Mouse (Mus musculus) neural tube, embryonic 14.5 days (tissue): ENCODE measurements around the gene Fubp1. TPM values are rescaled to one million over a fixed set of nuclear protein-coding genes. Genes with fewer than 3 reads are reported as not detected.

Experiments used
- ATAC-seq: fragments of 200-750 bp; cut with Nextera tagmentation; 2 replicates; pipeline ENCODE4 v1.8.0; 2017; ENCODE audit warnings: low read depth, mild to moderate bottlenecking, moderate TSS enrichment, moderate library complexity
- H3K27ac ChIP-seq: fragments of 300-500 bp; sonication (generic); 2 replicates; pipeline ENCODE4 v1.5.1; 2014; ENCODE audit warnings: low read depth, mild to moderate bottlenecking, control low read depth, low read length, moderate library complexity, mixed read lengths
- H3K27me3 ChIP-seq: fragments of 300-500 bp; sonication (generic); 2 replicates; pipeline ENCODE4 v1.6.1; 2014; ENCODE audit warnings: low read length; ENCODE audit not compliant: control insufficient read depth, insufficient read depth
- H3K36me3 ChIP-seq: fragments of 300-500 bp; sonication (generic); 2 replicates; pipeline ENCODE4 v1.6.1; 2014; ENCODE audit warnings: low read length, mixed read lengths; ENCODE audit not compliant: control insufficient read depth, insufficient read depth
- H3K4me1 ChIP-seq: fragments of 300-500 bp; sonication (generic); 2 replicates; pipeline ENCODE4 v1.6.1; 2014; ENCODE audit warnings: low read length; ENCODE audit not compliant: control insufficient read depth, insufficient read depth
- H3K4me2 ChIP-seq: fragments of 300-500 bp; sonication (generic); 2 replicates; pipeline ENCODE4 v1.6.1; 2014; ENCODE audit warnings: mild to moderate bottlenecking, low read depth, low read length, control low read depth
- H3K4me3 ChIP-seq: fragments of 300-500 bp; sonication (generic); 2 replicates; pipeline ENCODE4 v1.5.1; 2014; ENCODE audit warnings: low read depth, low read length, control low read depth, mixed read lengths
- H3K9ac ChIP-seq: fragments of 300-500 bp; sonication (generic); replicated peaks from 2 replicates; pipeline ENCODE4 v1.6.1; 2014; ENCODE audit warnings: low read depth, mild to moderate bottlenecking, control low read depth, low read length, mixed read lengths
- H3K9me3 ChIP-seq: fragments of 300-500 bp; sonication (generic); 2 replicates; pipeline ENCODE4 v1.6.1; 2016; ENCODE audit warnings: low read length; ENCODE audit not compliant: control insufficient read depth
- WGBS: fragments of 180-500 bp; shearing (Covaris S2); extraction: QIAGEN DNeasy Blood & Tissue Kit; methylation state at CpG from one replicate; pipeline ENCODE4 v1.1.7; 2014; 5-methylcytosine and 5-hydroxymethylcytosine counted together
- polyA plus RNA-seq: library from polyadenylated mRNA; unstranded; fragments of >200 nt; fragmentation: Nextera tagmentation; extraction: Ambion mirVana; gene quantifications from 2 replicates; pipeline ENCODE4 v1.2.1, GENCODE M21; 2014

Gene Fubp1
- polyA plus RNA-seq, 1 experiment from 2014 or later: 223 TPM

DNA sequence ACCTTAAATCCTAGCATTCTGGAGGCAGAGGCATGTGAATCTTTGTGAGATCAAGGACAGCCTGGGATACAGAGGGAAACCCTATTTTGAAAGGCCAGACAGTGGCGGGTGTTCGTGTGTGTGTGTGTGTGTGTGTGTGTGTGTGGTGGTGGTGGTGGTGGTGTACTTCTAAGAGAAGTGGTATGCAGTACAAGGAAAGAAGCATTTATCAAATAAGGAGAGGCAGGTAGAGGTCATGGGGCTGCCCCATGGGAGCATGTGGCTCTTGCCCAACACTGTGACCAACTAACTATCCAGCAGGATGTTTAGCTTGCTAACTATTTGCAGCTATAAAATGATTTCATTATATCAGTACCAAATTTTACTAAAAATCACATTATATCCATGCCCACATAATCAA, 8.6 kb upstream of the Fubp1 start:
- no peak overlapping the region for H3K9ac ChIP-seq
- H3K27me3 ChIP-seq: no peaks in the 10 kb centered on the region
- H3K4me1 ChIP-seq: no peaks in the 10 kb centered on the region
- no peaks in the 10 kb centered on the region for H3K9me3 ChIP-seq
- 94% methylated on average over 2 of the region's 2 CpGs for WGBS
- H3K36me3 ChIP-seq: no peaks in the 10 kb centered on the region
- H3K4me3 ChIP-seq: no peak overlapping the region
- ATAC-seq: no peak
- no peak overlapping the region for H3K4me2 ChIP-seq
- no peak overlapping the region for H3K27ac ChIP-seq

DNA sequence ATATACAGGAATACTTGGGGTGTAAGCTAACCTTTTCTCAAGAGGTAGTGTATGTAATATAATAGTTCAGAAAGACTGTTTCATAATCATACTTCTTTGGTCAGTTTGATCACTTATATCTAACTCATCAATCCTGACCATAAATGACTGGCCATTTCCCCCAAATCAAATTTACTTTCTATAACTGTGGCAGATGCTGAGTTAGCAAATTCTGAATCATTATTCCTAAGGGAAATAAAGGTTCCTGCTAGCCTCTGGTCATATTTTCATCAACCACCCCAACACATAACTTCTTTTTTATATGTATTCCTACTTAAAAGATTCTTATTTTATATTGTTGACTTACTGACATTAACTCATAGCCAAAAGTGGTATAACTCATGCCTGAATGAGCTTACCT, 7.3 kb upstream of the Fubp1 start:
- no peak overlapping the region for H3K9ac ChIP-seq
- no peak overlapping the region for H3K4me3 ChIP-seq
- ATAC-seq: no peak
- H3K4me1 ChIP-seq: no peaks in the 10 kb centered on the region
- H3K36me3 ChIP-seq: no peaks in the 10 kb centered on the region
- H3K9me3 ChIP-seq: no peaks in the 10 kb centered on the region
- H3K4me2 ChIP-seq: no peak overlapping the region
- H3K27me3 ChIP-seq: no peaks in the 10 kb centered on the region
- no peak overlapping the region for H3K27ac ChIP-seq

DNA sequence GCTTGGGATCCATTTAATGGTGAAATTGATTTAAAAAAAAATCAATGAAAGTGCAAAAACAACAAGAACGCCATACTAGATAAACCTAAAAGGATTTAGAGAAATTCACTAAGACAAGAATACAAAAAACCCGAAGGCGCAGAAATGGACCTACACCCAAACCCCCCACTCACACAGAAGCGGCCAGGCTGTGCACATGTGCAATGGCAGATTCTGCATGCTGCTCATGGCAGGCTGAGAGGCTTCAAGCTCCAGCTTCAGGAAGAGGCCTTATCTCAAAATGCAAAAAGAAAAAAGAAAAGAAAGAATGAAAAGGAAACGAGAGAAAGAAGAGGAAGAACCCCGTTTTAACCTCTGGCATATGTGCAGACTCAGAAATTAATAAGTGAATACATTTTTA, 6.8 kb upstream of the Fubp1 start:
- Histone ChIP-seq H3K27me3 (no peaks in the 10 kb centered on the region), H3K4me2 (no peak overlapping the region), H3K27ac (no peak overlapping the region), H3K4me1 (no peaks in the 10 kb centered on the region; the same call in 1 of the 2 replicates), H3K36me3 (no peaks in the 10 kb centered on the region), H3K4me3 (no peak overlapping the region), H3K9me3 (no peaks in the 10 kb centered on the region), H3K9ac (no peak overlapping the region)
- WGBS: 90% methylated on average over 6 of the region's 6 CpGs
- no peak for ATAC-seq

DNA sequence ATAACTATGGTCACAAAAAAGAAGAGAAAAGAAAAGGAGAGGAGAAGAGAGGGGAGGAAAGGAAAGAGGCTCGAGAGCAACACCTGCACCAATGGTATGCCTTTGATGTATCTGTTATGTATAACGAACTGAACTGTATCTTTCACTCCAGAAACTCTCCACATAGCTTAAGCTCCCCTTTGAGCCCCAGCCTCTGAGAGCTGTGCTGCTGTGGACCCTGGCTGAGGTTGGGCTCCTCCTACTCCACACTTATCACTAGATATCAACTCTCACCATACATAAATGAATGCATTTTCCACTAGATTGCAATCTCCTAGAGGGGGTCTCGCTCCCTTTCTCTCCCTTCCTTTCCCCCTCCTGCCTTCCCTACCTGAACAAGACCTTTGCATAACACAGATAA, 6.2 kb upstream of the Fubp1 start:
- Histone ChIP-seq H3K4me1 (peaks cover 1% of the 10 kb centered on the region; the same call in 1 of the 2 replicates), H3K9me3 (no peaks in the 10 kb centered on the region), H3K4me2 (no peak overlapping the region), H3K36me3 (no peaks in the 10 kb centered on the region), H3K9ac (no peak overlapping the region), H3K4me3 (no peak overlapping the region), H3K27me3 (no peaks in the 10 kb centered on the region), H3K27ac (no peak overlapping the region)
- 77% methylated on average over 3 of the region's 3 CpGs for WGBS
- ATAC-seq: no peak

DNA sequence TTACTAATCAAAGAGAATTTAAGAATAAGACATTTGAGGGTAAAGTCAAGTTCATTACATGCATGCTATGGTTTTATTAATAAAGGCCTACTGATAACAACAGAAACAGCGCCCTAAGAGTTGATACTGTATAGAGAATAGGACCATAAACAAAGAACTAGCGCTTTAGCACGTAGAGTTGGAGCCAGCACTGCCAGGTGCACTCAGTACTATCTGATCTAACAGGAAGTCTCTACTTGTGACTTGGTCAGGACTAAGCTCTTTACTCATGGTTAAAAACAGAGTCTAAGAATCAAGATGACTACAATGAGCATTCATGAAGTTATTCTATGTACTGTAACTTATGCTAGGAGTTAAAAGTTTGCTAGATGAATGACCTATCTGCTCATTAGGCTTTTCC, 5.6 kb upstream of the Fubp1 start:
- Histone ChIP-seq H3K4me1 (peaks cover 4% of the 10 kb centered on the region; the same call in 1 of the 2 replicates), H3K36me3 (no peaks in the 10 kb centered on the region), H3K4me3 (no peak overlapping the region), H3K27me3 (no peaks in the 10 kb centered on the region), H3K4me2 (no peak overlapping the region), H3K27ac (no peak overlapping the region), H3K9ac (no peak overlapping the region), H3K9me3 (no peaks in the 10 kb centered on the region)
- 78% methylated on average over 3 of the region's 3 CpGs for WGBS
- no peak for ATAC-seq

DNA sequence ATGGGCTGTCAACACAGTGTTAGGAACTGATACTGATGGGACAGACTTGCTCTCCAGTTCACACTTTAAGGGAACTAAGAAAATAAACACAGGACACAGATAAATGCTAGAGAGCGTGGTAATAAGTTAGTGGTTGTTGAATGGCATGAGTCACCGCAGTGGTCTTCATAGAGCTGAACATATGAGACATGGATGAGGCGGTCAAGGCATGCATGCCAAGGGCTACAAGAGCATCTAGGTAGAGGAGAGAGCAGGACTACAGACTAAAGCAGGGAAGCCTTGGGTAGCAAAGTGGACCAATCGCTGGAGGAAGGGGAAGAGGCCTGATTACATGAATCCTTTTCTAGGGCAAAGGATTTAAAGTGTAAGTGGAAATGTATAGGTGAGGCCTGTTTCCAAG, 3.1 kb upstream of the Fubp1 start:
- no peaks in the 10 kb centered on the region for H3K27me3 ChIP-seq
- no peak for ATAC-seq
- H3K27ac ChIP-seq: no peak overlapping the region
- WGBS: 99% methylated on average over 4 of the region's 4 CpGs
- H3K36me3 ChIP-seq: no peaks in the 10 kb centered on the region
- H3K4me2 ChIP-seq: no peak overlapping the region
- peaks cover 10% of the 10 kb centered on the region for H3K4me1 ChIP-seq
- no peaks in the 10 kb centered on the region for H3K9me3 ChIP-seq
- H3K9ac ChIP-seq: no peak overlapping the region
- H3K4me3 ChIP-seq: no peak overlapping the region

DNA sequence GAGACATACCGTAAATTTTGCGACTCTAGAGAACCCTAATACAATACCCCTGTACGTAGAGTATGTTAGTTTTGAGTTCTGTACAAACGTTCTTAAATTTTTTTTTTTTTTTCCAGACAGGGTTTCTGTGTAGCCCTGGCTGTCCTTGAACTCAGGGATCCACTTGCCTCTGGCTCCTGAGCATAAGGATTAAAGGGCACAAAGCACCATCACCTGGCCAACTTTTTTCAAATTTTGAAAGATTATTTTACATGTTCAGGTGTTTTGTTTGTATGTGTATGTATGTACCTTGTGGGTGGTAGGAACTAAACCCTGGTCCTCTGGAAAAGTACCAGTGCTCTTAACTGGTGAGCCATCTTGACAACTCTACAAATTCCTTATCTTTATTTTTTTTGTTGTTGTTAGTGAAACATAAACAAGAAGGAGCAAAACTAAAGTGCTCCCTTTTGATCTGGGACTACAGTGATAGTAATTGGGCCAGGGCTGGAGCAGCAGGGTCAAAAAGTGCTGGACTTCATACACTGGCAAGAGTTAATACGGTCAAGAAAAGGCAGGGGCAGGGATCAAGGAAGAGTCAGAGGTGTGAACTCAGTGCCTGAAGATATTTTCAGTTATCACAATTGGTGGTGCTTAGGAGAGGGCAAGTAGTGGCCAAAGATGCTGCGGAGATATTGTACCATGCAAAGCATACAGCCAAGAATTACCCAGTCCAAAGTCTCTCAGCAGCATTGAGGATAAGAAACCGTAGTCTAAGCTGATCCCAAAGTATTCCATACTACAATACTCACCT, 1.9 kb upstream of the Fubp1 start:
- Histone ChIP-seq H3K27ac (no peak overlapping the region), H3K27me3 (no peaks in the 10 kb centered on the region), H3K4me1 (peaks cover 21% of the 10 kb centered on the region), H3K9ac (no peak overlapping the region), H3K4me3 (no peak overlapping the region), H3K9me3 (no peaks in the 10 kb centered on the region), H3K4me2 (peak overlapping the region; percentile 91; the same call in 1 of the 2 replicates), H3K36me3 (no peaks in the 10 kb centered on the region)
- 94% methylated on average over 7 of the region's 7 CpGs for WGBS
- no peak for ATAC-seq

DNA sequence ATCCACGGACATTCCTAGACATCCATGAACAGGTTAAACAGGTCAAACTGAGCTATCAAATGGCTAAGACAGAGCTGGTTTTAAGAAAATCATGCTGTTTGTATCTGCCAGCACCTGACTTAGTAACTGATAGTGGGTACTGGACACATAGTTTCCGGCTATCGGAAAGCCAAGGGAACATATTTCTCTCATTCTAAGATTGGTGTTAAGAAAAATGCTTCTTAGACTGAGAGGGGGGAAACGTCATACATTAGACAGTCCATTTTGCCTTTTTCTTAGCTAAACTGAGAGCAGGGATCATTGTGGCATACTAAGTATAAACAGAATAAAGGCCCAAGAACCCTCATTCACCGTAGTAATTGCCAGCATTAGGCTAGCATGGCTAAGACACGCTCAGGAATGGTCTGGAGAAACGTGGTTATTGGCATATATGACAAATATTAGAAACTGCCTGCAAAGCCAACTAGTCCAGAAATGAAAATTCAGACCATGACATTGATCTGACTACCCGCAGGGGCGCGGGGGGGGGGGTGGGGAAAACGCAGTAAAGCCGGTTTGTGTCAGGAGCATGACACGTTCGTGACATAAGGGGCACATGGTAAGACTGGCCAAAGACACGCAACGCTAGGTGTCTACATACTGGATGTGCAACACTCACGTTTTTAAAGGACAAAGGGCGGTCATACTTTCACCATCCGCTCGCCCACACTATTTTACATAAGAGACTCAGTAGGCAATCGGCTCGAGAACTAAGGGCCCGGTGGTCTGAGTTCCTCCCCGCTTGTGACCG, 850 bp upstream of the Fubp1 start:
- Histone ChIP-seq H3K27ac (peak overlapping the region; percentile 100), H3K27me3 (no peaks in the 10 kb centered on the region), H3K4me1 (peaks cover 23% of the 10 kb centered on the region), H3K36me3 (no peaks in the 10 kb centered on the region), H3K4me3 (peak overlapping the region; percentile 98), H3K9ac (peak overlapping the region; percentile 100), H3K9me3 (no peaks in the 10 kb centered on the region), H3K4me2 (peak overlapping the region; percentile 91)
- WGBS: 5% methylated on average over 25 of the region's 25 CpGs
- peak; percentile 42 for ATAC-seq

DNA sequence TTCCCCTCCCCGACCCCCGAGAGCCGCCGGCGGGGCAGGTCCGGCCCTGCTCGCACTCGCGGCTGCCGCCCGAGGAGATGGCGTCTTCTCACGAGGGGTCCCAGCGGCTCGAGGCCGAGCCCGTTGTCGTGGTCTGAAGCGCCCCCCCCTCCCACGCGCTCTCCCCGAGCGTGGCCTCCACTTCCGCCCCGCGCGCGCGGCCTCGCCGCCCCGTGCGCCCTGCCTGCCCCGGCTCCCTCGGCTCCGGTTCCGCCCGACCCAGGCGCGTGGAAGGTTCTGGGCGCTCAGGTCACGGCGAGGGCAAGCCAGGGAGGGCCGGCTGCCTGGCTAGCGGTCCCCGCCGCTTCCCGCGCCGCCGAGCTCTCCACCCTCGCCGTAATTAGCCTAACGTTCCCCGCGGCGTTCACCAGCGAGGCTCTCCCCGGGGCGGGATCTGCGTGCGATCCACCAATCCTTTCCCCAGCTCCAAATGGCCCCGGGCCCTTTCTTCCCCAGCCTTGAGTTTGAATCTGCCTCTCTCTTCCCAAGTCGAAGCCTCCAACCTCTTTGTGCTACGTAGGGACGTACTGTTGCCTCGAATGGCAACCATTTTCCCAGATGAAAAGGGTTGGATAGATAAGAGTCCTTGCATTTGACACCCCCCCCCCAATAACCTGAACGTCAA, 638 bp downstream of the Fubp1 start:
- ATAC-seq: peak; percentile 69
- H3K27me3 ChIP-seq: no peaks in the 10 kb centered on the region
- H3K9ac ChIP-seq: peak overlapping the region; percentile 100
- no peaks in the 10 kb centered on the region for H3K9me3 ChIP-seq
- under 1% methylated on average over 63 of the region's 68 CpGs for WGBS
- peak overlapping the region; percentile 98 for H3K4me3 ChIP-seq
- H3K27ac ChIP-seq: peak overlapping the region; percentile 100
- peaks cover 30% of the 10 kb centered on the region for H3K4me1 ChIP-seq
- peak overlapping the region; percentile 70 for H3K4me2 ChIP-seq
- no peaks in the 10 kb centered on the region for H3K36me3 ChIP-seq
